Mouse (Mus musculus) G1E (cell line): ENCODE measurements around the gene Map3k19.

ENCODE experiments used
- CTCF ChIP-seq: IDR thresholded peaks from 2 replicates; pipeline ENCODE4 v1.5.1; 2012; ENCODE audit warnings: low read depth, low read length, inconsistent platforms, mixed read lengths
- GATA1 ChIP-seq: IDR thresholded peaks from 2 replicates; pipeline ENCODE4 v1.6.1; 2012; ENCODE audit warnings: borderline replicate concordance, low read length, inconsistent platforms, mixed read lengths
- GATA2 ChIP-seq: IDR thresholded peaks from 2 replicates; pipeline ENCODE4 v1.6.1; 2012; ENCODE audit warnings: low read depth, low read length, inconsistent platforms, borderline replicate concordance
- TAL1 ChIP-seq: conservative IDR thresholded peaks from 2 replicates; pipeline ENCODE4 v1.6.1; 2012; ENCODE audit warnings: low read depth, low read length, inconsistent platforms, mixed read lengths

DNA sequence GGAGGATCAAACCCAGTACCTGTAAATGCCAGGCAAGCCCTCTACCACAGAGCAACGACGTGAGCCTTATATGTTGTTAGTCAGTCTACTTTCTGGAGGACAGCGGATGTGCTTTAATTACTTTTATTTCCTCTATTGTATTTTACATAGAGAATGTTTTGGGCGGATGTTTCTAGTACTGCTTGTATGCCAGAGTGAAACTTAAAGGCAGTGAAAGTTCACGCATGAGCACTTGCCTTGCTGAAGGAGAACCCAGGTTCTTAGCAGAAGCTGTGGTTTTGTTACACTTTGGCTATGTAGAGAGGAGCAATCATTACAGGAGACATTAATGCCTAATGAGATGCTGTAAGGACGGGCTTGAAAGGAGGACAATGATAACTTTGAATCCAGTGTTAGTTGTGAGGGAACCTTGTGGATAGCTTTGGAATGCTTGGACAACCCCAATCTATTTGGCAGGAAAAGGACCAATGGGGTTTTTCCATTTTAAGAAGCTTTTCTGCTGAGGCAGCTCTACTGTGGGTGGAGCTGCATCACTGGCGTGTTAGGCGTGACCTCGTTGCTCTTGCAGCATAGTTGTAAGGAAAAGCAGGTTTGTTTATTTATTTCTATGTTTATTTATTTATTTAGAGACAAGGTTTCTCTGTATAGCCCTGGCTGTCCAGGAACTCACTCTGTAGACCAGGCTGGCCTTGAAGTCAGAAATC is 4.3 kb upstream of the Map3k19 start:
- TF ChIP-seq GATA1 (no peak), CTCF (no peak), GATA2 (no peak), TAL1 (no peak)
